Mouse (Mus musculus) liver, embryonic 11.5 days (tissue): ENCODE measurements around the gene Gm42742. TPM values are rescaled to one million over a fixed set of nuclear protein-coding genes. Genes with fewer than 3 reads are reported as not detected.
A peak's percentile ranks its signal among the peaks of the same experiment; 100 is the strongest.

Experiments used
- ATAC-seq: fragments of 200-750 bp; cut with Nextera tagmentation; replicated peaks from 2 replicates; pipeline ENCODE4 v1.8.0; 2017; ENCODE audit warnings: moderate number of reproducible peaks, mild to moderate bottlenecking, moderate TSS enrichment, moderate library complexity; ENCODE audit not compliant: low FRiP score
- DNase-seq: peaks from one replicate; pipeline ENCODE4 v3.0.0-alpha.2; 2017; ENCODE audit warnings: low spot score
- H3K27ac ChIP-seq: fragments of 300-500 bp; sonication (generic); 2 replicates; pipeline ENCODE4 v1.5.1; 2014; ENCODE audit warnings: mild to moderate bottlenecking, low read depth, low read length, control low read depth
- H3K27me3 ChIP-seq: fragments of 300-500 bp; sonication (generic); replicated peaks from 2 replicates; pipeline ENCODE4 v1.6.1; 2014; ENCODE audit warnings: low read length, mixed read lengths; ENCODE audit not compliant: control insufficient read depth, insufficient read depth
- H3K36me3 ChIP-seq: fragments of 300-500 bp; sonication (generic); 2 replicates; pipeline ENCODE4 v1.6.1; 2014; ENCODE audit warnings: mild to moderate bottlenecking, low read length, moderate library complexity, mixed read lengths; ENCODE audit not compliant: control insufficient read depth, insufficient read depth
- H3K4me1 ChIP-seq: fragments of 300-500 bp; sonication (generic); replicated peaks from 2 replicates; pipeline ENCODE4 v1.6.1; 2014; ENCODE audit warnings: low read length, mixed read lengths; ENCODE audit not compliant: control insufficient read depth, insufficient read depth
- H3K4me2 ChIP-seq: fragments of 300-500 bp; sonication (generic); 2 replicates; pipeline ENCODE4 v1.6.1; 2014; ENCODE audit warnings: mild to moderate bottlenecking, control low read depth, moderate library complexity
- H3K4me3 ChIP-seq: fragments of 300-500 bp; sonication (generic); 2 replicates; pipeline ENCODE4 v1.5.1; 2014; ENCODE audit warnings: low read depth, low read length, control low read depth
- H3K9ac ChIP-seq: fragments of 300-500 bp; sonication (generic); 2 replicates; pipeline ENCODE4 v1.6.1; 2014; ENCODE audit warnings: low read depth, low read length, control low read depth
- H3K9me3 ChIP-seq: fragments of 300-500 bp; sonication (generic); 2 replicates; pipeline ENCODE4 v1.6.1; 2016; ENCODE audit warnings: low read length, inconsistent platforms, mixed read lengths; ENCODE audit not compliant: control insufficient read depth
- WGBS: fragments of 180-500 bp; shearing (Covaris S2); extraction: QIAGEN DNeasy Blood & Tissue Kit; methylation state at CpG from one replicate; pipeline ENCODE4 v1.1.7; 2014; 5-methylcytosine and 5-hydroxymethylcytosine counted together
- polyA plus RNA-seq: library from polyadenylated mRNA; unstranded; fragments of >200 nt; fragmentation: Nextera tagmentation; extraction: Ambion mirVana; gene quantifications from 2 replicates; pipeline ENCODE4 v1.2.1, GENCODE M21; 2014

Gm42742 gene
- polyA plus RNA-seq = 19.8 and 52.9 TPM in 2 replicates

GRCm38 (mm10) chr7:127020901-127021562, at the start of gene Gm42742, which contains the start of gene Prrt2:
Gm42742 (minus strand) TSS chr7:127021097.
Prrt2 (minus strand) TSS chr7:127021211.
- no peak for ATAC-seq
- Histone ChIP-seq H3K4me3 (peak within 1 kb of the TSS; percentile 45), H3K27me3 (no peaks in the 10 kb centered on the region), H3K9me3 (no peaks in the 10 kb centered on the region), H3K4me2 (peak within 1 kb of the TSS; percentile 99), H3K27ac (peak within 1 kb of the TSS; percentile 64; the same call in 1 of the 2 replicates), H3K36me3 (peaks cover 31% of the 10 kb centered on the region), H3K4me1 (peaks cover 57% of the 10 kb centered on the region), H3K9ac (peak within 1 kb of the TSS; percentile 59)
- 3% methylated on average over 37 of the region's 37 CpGs for WGBS
- peak; percentile 71 for DNase-seq

- Histone ChIP-seq H3K36me3 (no peaks in the 10 kb centered on the region), H3K4me3 (no peak overlapping the region), H3K27ac (no peak overlapping the region), H3K9me3 (no peaks in the 10 kb centered on the region), H3K27me3 (no peaks in the 10 kb centered on the region), H3K4me2 (no peak overlapping the region), H3K9ac (no peak overlapping the region), H3K4me1 (no peaks in the 10 kb centered on the region)
- no peak for DNase-seq
- 78% methylated on average over 4 of the region's 4 CpGs for WGBS
- ATAC-seq = no peak
Observed at GRCm38 (mm10) chr7:127066317-127066716, 45.4 kb upstream of the Gm42742 start.

- no peaks in the 10 kb centered on the region for H3K36me3 ChIP-seq
- ATAC-seq (no peak), DNase-seq (no peak)
- no peak overlapping the region for H3K4me3 ChIP-seq
- H3K4me2 ChIP-seq = no peak overlapping the region
- no peak overlapping the region for H3K27ac ChIP-seq
- no peaks in the 10 kb centered on the region for H3K9me3 ChIP-seq
- no peaks in the 10 kb centered on the region for H3K4me1 ChIP-seq
- no peaks in the 10 kb centered on the region for H3K27me3 ChIP-seq
- 76% methylated on average over 6 of the region's 6 CpGs for WGBS
- H3K9ac ChIP-seq = no peak overlapping the region
Observed at GRCm38 (mm10) chr7:127065538-127065937, 44.6 kb upstream of the Gm42742 start.

- Histone ChIP-seq H3K36me3 (no peaks in the 10 kb centered on the region), H3K9me3 (no peaks in the 10 kb centered on the region), H3K9ac (no peak overlapping the region), H3K27ac (no peak overlapping the region), H3K4me2 (no peak overlapping the region), H3K27me3 (peaks cover 10% of the 10 kb centered on the region; the same call in 1 of the 2 replicates), H3K4me3 (no peak overlapping the region), H3K4me1 (no peaks in the 10 kb centered on the region)
- DNase-seq (no peak), ATAC-seq (no peak)
- WGBS = 55% methylated on average over 5 of the region's 5 CpGs
Observed at GRCm38 (mm10) chr7:127055026-127055585, 34.2 kb upstream of the Gm42742 start.

GRCm38 (mm10) chr7:127041851-127042672, 21.2 kb upstream of the Gm42742 start, which contains the start of gene Kif22:
Kif22 (minus strand) TSS chr7:127042471.
- H3K27me3 ChIP-seq = no peaks in the 10 kb centered on the region
- peak within 1 kb of the TSS; percentile 83 for H3K27ac ChIP-seq
- H3K4me3 ChIP-seq = peak within 1 kb of the TSS; percentile 99
- DNase-seq = peak; percentile 85
- under 1% methylated on average over 53 of the region's 53 CpGs for WGBS
- H3K9ac ChIP-seq = peak within 1 kb of the TSS; percentile 94
- peaks cover 16% of the 10 kb centered on the region for H3K36me3 ChIP-seq
- peak within 1 kb of the TSS; percentile 94 for H3K4me2 ChIP-seq
- peak; percentile 87 for ATAC-seq
- no peaks in the 10 kb centered on the region for H3K9me3 ChIP-seq
- peaks cover 15% of the 10 kb centered on the region for H3K4me1 ChIP-seq

- peaks cover 56% of the 10 kb centered on the region for H3K36me3 ChIP-seq
- WGBS = 62% methylated on average over 1 of the region's 1 CpGs
Observed at GRCm38 (mm10) chr7:127031244-127031643, 10.3 kb upstream of the Gm42742 start.

GRCm38 (mm10) chr7:127030172-127030571, 9.3 kb upstream of the Gm42742 start:
- H3K27ac ChIP-seq = no peak overlapping the region
- ATAC-seq = no peak

More at GRCm38 (mm10) chr7:127031244-127031643, 10.3 kb upstream of the Gm42742 start:
- Histone ChIP-seq H3K4me1 (peaks cover 19% of the 10 kb centered on the region), H3K4me3 (no peak overlapping the region), H3K9ac (0 out of 2 replicates have a peak overlapping the region, but pooled peaks have one; percentile 15), H3K27ac (0 out of 2 replicates have a peak overlapping the region, but pooled peaks have one; percentile 10), H3K9me3 (no peaks in the 10 kb centered on the region), H3K27me3 (no peaks in the 10 kb centered on the region), H3K4me2 (no peak overlapping the region)
- ATAC-seq = no peak
- DNase-seq = no peak

GRCm38 (mm10) chr7:127027885-127028284, 7.0 kb upstream of the Gm42742 start:
- Histone ChIP-seq H3K4me1 (peaks cover 36% of the 10 kb centered on the region), H3K27me3 (no peaks in the 10 kb centered on the region), H3K4me2 (peak overlapping the region; percentile 99), H3K9me3 (no peaks in the 10 kb centered on the region), H3K9ac (peak overlapping the region; percentile 100), H3K27ac (peak overlapping the region; percentile 100), H3K4me3 (peak overlapping the region; percentile 99), H3K36me3 (peaks cover 55% of the 10 kb centered on the region)
- DNase-seq = no peak
- no peak for ATAC-seq
- 64% methylated on average over 8 of the region's 8 CpGs for WGBS

More at GRCm38 (mm10) chr7:127030172-127030571, 9.3 kb upstream of the Gm42742 start:
- no peak overlapping the region for H3K4me2 ChIP-seq
- peaks cover 19% of the 10 kb centered on the region for H3K4me1 ChIP-seq
- no peak overlapping the region for H3K9ac ChIP-seq
- H3K27me3 ChIP-seq = no peaks in the 10 kb centered on the region
- peaks cover 55% of the 10 kb centered on the region for H3K36me3 ChIP-seq
- H3K4me3 ChIP-seq = no peak overlapping the region
- DNase-seq = no peak
- WGBS = 93% methylated on average over 1 of the region's 1 CpGs
- no peaks in the 10 kb centered on the region for H3K9me3 ChIP-seq
